Mouse (Mus musculus): Measurements from ENCODE around the gene Zfp334.

Gene Zfp334

DNA sequence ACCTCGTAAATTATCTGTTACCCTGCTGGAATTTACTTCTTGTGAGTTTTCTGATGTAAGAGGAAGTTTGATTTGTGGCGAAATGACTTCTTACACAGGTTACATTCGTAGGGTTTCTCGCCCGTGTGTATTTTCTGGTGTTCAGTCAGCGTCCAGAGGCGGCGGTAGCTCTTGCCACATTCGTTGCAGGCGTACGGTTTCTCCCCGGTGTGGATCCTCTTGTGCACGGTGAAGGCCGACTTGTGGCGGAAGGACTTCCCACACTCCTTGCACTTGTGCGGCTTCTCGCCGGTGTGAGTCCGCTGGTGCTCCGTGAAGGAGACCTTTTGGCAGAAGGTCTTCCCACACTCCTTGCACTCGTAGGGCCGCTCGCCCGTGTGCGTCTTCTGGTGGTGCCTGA, 8.0 kb downstream of the Zfp334 start:
- in situ Hi-C loops (cut with MboI, MseI), result no loop called here

DNA sequence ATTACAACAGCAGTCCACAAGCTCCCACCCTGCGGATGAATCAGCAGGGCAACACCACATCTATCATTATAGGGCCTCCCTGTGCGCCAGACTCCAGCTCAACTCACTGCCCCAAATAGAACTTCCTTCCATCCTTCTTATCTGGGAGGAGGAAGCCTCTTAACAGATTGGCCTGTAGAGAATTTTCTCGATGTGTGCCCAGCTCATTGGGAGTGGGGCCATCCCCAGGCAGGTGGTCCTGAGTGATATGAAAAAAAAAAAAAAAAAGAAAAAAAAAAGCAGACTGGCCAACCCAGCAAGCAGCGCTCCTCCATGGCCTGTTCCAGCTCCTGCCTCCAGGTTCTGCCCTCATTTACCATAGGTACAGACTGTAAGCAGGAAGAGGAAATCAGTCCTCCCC, 12.1 kb downstream of the Zfp334 start:
- in situ Hi-C loops (cut with MboI, MseI), result no loop called here

DNA sequence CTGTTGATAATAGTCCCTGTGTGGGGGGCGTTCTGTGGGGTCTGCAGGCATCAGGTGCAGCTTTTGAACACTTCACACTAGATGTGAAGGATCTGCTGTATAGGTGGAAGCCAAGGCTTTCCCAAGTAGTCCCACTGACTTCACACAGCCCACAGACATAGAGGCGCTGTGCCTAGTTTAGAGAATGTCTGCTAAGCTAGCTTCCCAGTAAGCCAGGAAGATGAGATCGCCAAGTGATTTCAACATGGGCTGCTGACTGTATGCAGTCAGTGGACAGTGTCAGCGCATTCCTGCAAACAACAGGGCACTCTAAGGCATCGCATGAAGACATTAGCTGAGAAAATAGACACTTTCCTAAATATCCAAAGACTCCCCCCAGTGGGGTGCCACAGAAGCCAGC, 12.6 kb downstream of the Zfp334 start:
- in situ Hi-C loops (cut with MboI, MseI), result no loop called here

DNA sequence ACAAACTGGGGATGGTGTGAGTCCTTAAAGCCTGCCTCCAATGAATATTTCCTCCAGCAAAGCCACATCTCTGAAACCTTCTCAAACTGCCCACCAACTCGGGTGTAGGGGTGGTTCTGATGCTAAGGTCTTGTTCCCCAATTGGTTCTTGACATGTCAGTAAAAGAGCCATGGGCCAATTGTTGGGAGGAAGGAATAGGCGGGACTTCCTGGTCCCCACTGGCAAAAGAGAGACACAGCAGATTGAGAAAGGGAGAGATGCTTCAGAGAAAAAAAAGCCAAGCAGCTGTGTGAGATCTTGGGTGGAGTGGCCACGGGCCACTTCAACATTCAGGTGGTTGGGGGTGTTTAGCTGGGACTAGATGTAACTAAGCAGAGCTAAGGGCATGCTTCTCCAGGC, 17.0 kb downstream of the Zfp334 start:
- in situ Hi-C loops (cut with MboI, MseI), result no loop called here

DNA sequence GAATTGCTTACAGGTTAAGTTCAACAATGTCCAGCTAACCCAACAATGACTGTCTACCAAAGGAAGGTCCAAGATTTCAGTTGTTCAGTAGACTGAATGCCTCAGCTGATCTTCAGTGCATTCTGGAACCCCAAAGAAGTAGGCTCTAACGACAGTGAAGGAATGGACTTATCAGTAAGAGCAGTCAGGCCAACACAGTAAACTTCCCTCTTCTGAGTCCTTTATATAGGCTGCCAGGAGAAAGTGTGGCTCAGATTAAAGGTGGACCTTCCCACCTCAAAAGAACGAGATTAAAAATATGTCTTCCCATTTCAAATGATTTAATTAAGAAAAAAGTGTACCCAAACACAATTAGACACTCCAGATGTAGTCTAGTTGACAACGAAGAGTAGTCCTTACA, 17.7 kb downstream of the Zfp334 start:
- in situ Hi-C loops (cut with MboI, MseI), result no loop called here

DNA sequence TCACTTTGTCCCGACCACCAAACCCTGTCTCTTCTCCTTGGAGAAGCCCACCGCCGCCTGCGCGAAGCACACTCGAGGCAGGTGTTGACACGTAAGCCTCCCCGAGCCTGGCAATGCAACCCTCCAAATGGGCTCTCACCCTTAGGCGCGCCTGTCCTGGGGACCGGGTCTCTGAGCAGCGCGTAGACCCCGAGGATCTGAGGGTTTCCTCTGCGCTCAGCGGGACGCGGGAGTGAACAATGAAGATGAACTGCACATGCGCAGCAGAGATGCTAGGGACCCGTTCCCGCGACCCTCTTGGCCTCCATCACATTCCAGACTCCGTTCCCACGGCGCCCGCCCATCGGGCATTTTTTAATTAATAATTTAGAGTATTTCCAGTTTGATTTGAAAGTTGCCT, 19.6 kb downstream of the Zfp334 start, which contains the start of gene Zfp663:
TSS of gene Zfp663 (minus strand) at position 234 of the 400 bp plus-strand sequence.
- in situ Hi-C loops (cut with MboI, MseI), result loop anchor here in 1 of 2 experiments (10.0 kb wide), 1 partner anchor 116 kb away; no protein-coding TSS in a partner anchor

DNA sequence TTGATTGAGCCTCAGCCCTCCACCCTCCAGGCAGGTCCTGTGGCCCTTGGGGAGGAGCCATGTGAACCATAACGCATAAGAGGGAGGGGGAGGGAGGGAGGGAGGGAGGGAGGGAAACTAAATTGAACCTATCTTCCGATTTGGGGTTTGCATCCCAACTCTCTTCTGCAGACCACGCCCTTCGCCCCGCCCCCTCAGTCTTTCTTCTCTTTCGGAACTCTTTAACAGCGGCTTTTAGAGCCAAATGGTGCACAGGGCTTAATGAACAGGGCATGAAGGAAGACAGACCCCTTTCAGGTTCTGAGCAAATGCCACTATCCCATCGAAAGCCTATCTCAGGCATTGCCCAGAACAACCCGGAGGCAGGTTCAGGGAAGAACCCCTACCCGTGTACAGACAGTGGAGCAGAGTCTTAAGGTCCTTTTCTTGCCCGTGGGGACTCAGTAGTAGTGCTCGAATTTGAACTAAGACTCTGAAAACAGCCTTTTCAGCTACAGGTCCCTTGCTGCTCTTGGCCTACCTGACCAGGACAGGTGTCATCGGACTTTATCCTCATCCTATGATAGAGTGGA, 20.1 kb downstream of the Zfp334 start:
- in situ Hi-C loops (cut with MboI, MseI), result loop anchor here in 1 of 2 experiments (10.0 kb wide), 1 partner anchor 117 kb away; no protein-coding TSS in a partner anchor

DNA sequence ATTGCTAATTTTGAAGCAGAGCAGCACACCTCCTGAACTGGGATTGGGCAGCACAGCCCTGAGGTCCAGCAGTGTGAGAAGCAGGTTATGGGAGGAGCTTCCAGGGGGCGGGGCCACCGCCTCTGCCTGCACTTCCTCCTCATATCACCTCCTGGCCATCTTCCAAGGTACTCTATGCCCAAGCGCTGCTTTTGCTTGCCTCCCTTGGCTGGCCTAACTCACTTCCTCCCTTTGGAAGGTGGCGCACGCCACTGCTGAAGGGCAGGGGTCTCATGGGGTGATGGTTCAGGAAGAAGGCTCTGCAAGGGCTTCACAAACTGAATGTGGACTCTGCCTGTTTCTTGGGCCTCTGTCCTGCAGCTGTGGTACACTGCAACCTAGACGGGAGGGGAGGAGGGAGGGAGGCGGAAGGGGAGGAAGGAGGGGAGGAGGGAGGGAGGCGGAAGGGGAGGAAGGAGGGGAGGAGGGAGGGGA, 21.0 kb downstream of the Zfp334 start:
- in situ Hi-C loops (cut with MboI, MseI), result loop anchor here in 1 of 2 experiments (10.0 kb wide), 1 partner anchor 118 kb away; no protein-coding TSS in a partner anchor

DNA sequence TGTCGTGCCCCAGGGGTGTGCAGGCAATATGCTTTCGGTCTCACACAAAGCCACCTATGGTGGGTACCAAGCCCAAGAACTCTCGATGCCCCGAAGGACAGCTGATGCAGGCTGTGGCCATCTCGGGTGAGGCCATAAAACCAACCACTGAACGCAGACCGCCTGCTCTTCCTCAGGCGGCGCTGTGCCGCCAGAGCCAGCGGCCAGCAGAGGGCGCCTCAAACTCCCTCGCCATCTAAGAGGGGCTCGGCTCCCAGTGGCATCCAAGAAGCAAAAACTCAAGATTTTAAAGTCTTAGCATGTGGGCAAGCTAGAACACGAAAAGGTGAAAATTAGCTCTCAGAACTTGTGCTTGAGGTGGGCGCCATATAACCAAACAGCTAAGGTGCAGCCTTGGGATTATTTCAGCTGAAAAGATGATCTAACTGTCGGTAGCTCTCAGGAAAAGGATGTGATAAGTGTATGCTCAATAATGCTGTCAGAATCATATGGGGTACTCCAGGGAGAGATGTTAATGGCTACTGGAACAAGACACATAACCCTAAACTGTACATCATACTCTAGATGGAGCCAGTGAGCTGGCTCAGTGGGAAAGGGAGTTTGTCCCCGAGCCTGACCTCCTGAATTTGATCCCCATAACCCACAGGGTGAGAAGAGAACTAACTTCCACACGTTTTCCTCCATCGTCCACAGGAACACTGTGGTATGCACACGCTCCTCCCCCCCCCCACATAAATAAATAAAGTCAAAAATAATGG, 23.5 kb downstream of the Zfp334 start:
- in situ Hi-C loops (cut with MboI, MseI), result loop anchor here (5.0 to 10.0 kb wide), 5 partner anchors 118 to 412 kb away; no protein-coding TSS in a partner anchor

DNA sequence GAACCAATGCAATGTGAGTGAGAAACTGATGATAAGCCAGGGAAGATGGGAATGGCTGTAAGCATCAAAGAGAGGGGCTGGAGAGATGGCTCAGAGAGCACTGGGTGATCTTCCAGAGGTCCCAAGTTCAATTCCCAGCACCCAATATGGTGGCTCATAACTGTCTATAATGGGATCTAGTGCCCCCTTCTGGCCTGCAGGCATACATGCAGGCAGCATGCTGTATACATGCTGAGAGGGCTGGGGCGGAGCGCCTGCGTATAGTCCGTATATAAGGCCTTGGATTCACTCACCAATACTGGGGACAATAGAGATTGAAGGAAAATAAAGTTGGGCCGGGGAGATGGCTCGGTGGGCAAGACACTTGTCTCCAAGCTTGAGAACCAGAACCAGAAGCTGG, 24.8 kb downstream of the Zfp334 start:
- in situ Hi-C loops (cut with MboI, MseI), result loop anchor here (5.0 to 10.0 kb wide), 5 partner anchors 119 to 411 kb away; no protein-coding TSS in a partner anchor

DNA sequence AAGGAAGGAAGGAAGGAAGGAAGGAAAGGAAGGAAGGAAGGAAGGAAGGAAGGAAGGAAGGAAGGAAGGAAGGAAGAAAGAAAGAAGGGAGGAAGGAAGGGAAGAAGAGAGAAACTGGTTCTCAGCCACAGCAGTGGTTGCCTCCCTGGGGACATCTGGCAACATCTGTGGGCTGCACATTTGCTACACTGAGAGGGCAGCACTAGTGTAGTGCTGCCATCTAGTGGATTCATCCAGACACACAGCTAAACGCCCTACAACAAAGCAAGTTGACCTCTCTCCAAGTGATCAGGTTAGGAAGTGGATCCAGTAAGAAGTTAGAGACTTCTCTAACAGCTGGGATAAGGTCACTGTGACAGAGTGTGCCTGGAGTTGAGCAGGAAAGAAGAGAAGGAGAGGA, 27.2 kb downstream of the Zfp334 start:
- in situ Hi-C loops (cut with MboI, MseI), result loop anchor here (5.0 to 10.0 kb wide), 5 partner anchors 121 to 409 kb away; no protein-coding TSS in a partner anchor

DNA sequence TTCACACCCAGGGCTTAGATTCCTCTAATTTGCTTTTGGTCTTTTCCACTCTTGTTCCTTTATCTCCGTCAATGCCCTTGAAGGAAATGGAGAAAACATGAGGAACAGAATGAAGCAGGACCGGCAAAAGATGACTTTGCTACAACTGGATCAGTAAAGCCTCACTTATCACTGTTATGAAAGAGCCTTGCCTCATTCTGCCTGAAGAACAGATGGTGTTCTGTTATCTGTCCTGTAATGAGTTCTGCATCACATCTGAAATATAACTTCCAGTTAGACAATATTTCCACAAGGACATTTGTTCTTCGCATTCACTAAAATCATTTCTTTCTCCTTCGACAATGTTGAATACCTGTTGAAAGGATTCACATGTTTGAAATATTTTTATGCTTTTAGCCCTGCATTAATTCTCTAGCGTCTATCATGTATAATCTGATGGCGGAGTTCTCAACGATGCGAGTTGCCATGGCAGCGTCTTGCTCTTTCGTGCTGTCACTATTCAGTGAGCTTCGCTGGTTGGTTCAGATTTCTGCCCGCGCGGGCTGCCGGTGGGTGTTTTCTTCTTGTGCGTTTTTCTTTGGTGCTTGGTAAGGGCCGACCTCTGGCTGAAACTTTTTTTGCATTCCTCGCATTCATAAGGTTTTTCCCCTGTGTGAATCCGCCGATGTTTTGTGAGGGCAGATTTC, 36.1 kb downstream of the Zfp334 start:
- in situ Hi-C loops (cut with MboI, MseI), result no loop called here

DNA sequence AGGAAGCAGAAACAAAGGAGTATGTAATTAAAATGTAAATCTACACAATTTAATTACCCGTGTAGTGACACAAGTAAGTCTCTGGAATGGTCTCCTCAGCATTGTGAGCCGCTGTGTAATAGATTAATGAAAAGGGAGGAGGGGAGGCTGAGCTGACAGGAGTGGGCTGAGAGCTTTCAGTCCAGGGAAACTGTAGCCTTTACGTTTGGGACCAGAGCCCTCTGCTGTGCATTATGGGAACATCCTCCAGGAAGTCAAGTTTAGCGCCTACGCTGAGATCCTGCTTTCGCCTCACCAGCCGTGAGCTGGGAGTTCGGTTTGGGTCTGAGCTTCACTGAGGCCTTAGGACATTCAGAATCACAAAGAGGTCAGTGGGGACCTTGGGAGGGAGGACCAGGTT, 38.6 kb downstream of the Zfp334 start:
- in situ Hi-C loops (cut with MboI, MseI), result no loop called here

DNA sequence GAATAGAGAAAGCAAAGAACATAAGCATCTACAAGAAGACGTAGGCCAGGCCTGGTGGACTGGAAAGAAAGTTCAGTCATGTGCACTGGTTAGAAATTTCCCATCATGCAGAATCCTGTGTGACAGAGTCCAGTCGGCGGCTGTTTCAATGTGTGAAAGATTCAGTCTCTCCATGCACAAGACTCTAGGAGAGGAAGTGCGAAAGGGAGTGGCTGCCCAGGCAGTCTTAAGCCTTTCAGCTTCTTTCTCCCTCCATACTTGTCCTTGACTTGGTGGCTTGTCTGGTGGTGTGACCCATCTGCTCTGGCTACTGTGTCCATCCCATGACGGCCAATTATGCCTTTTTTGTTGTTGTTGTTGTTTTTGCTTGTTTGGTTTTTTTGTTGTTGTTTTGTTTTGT, 41.9 kb downstream of the Zfp334 start:
- in situ Hi-C loops (cut with MboI, MseI), result no loop called here

DNA sequence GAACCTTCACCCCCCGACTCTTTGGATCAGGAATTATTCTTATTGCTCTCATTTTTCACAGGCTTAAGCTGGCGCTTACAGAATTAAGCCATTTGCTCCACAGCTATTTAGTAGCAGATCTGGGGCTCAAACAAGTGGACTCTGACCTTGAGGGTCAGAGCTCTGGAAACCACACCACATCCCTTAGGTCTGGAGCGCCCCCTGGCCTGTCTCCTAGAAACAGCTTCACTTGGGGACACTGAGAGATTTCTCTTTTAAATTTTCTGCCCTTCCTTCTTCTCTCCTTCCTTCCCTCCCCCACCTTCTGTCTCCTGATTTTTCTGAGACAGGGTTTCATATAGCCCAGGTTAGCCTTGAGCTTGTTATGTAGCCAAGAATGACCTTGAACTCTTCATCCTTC, 50.9 kb downstream of the Zfp334 start:
- in situ Hi-C loops (cut with MboI, MseI), result no loop called here

DNA sequence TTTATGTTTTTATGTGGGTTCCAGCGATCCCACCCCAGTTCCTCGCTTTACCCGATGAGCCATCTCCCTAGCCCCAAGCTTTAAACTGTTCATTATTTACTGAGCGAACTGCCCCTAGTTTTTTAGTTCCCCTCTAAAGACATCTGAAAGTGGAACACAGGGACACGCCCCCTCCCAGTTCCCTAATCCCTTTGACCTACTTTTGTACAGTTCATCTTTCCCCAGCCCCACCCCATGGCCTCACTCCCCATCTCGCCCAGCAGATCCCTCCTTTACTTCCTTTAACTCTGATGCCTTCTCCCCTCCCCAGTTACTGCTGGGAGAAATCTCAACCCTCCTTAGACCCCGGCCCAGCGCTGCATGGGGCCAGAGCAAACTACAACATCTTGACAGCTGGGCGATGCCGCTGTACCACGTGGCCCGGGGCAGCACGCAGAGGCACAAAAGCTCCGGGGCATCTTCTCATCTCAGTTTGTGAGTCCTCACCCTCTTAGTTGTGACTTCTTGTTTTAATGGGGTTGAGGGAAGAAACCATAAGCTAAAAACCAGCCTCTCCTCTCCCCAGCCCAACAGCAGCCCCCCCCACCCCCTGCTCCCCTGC, 55.3 kb downstream of the Zfp334 start:
- in situ Hi-C loops (cut with MboI, MseI), result no loop called here

DNA sequence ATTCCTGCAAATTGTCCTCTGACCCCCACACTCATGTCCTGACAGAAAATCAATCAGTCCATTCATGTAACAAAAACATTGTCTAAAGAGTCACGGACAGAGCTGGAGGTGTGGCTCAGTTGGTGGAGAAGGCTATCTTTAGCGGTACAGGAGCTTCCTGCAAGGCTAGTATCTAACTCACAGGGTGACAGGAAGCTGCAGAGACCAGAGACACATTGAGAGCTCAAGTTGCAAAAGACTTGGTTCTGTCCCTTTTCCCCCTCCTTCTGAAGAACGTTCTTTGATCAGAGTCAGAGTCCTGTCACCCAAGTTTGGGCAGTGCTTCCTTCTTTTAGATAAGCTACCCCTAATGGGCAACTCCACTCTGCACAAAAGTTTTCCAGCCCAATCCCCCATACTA, 58.4 kb downstream of the Zfp334 start:
- in situ Hi-C loops (cut with MboI, MseI), result no loop called here

DNA sequence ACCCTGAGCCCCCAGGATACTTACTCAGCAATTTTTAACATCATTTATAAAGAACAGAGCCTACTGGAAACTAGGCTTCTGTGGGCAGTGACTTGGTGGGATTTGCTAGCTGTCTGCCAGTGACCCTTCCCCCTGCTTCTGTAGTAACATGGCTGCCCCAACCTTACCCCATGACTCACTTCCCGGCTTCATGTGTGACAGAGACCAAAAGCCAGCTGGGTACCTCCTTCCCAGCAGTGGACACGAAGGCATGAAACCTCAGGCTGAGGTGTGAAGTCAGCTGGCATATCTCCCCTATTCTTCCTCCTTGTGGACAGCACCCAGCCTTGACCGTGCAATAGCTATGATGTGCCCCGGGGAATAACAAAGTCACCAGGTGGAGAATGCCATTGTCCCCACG, 59.3 kb downstream of the Zfp334 start:
- in situ Hi-C loops (cut with MboI, MseI), result no loop called here

DNA sequence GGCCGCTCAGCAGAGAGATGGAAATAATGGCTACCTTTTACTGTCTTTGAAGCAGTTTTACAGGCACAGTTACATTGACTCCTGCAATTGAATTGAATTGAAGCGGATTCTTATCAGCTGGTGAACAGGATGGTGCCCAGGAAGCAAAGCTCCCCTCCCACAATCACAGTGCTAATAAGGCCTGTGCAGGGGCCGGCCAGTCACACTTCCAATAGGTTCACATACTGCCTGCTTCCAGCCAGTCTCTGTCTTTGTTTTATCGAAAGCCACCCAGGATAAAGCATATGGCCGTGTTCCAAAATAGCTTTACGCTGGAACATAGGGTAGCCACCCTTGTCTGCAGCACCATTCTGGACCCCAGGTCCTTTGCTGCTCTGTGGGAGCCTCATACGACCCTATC, 60.7 kb downstream of the Zfp334 start:
- in situ Hi-C loops (cut with MboI, MseI), result no loop called here

DNA sequence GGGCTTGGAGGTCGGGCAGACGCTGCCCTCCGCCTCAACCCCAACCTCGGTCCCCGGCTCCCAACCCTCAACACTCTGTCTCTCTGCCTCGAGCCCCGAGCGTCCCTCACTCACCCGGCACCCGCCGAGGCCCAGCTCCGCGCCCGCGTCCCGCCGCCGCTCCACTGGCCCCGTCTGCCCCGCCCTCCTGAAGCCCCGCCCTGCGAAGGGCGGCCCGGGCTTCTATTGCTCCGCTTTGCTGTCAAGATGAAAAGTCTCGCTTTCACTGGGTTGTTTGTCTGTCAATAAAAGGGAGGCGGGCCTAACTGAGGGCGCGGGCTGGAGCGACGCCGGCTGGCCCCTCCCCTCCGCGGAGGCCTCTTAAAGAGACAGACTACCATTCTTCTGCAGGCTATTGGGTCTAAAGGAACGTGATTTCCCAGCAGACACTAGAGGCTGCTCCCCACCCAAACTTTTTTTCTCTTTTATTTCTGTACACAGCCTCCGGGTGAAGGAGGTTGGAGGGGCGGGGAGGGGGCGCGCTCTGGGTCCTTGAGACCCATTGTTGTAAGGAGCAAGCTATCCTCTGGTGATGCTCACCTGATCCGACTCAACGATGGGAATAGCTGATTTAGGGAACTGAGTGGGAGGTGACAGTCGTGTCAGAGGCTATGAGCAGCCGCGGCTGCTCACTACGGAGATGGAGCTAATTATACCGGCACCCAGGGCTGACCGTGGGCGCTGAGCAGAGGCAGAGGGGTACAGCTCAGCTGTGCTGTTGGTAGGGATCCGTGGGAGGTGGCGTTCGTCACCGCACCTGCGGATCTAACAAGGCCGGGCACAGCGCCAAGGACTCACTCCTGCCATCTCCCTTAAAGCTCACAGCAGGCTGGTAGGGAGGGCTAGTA, 61.5 kb downstream of the Zfp334 start, which contains the start of gene Elmo2:
TSS of gene Elmo2 (minus strand) at position 176 of the 887 bp plus-strand sequence.
- in situ Hi-C loops (cut with MboI, MseI), result no loop called here

All from T-helper 17 cell (primary cell).